Mouse (Mus musculus) megakaryocyte, embryonic 14.5 days (primary cell): ENCODE measurements around the gene Cyb5d1. TPM values are rescaled to one million over a fixed set of nuclear protein-coding genes. Genes with fewer than 3 reads are reported as not detected.

ENCODE experiments used
- H3K27me3 ChIP-seq: replicated peaks from 2 replicates; pipeline ENCODE3; 2012; ENCODE audit warnings: inconsistent platforms
- H3K36me3 ChIP-seq: replicated peaks from 2 replicates; pipeline ENCODE3; 2012; ENCODE audit warnings: low read length, inconsistent platforms, mixed read lengths
- H3K4me1 ChIP-seq: 2 replicates; pipeline ENCODE4 v1.6.1; 2012; ENCODE audit warnings: inconsistent platforms
- H3K4me3 ChIP-seq: replicated peaks from 2 replicates; pipeline ENCODE3; 2012; ENCODE audit warnings: moderate library complexity, mild to moderate bottlenecking, inconsistent platforms
- H3K9me3 ChIP-seq: 2 replicates; pipeline ENCODE4 v1.6.1; 2012; ENCODE audit warnings: inconsistent platforms
- FLI1 ChIP-seq: IDR thresholded peaks from 2 replicates; pipeline ENCODE4 v1.6.1; 2012; ENCODE audit warnings: low read length, inconsistent platforms, mixed read lengths
- GATA1 ChIP-seq: IDR thresholded peaks from 3 replicates; pipeline ENCODE4 v1.6.1; 2012; ENCODE audit warnings: mixed read lengths, low read length, inconsistent platforms, borderline replicate concordance
- polyA plus RNA-seq: library from polyadenylated mRNA; stranded (reverse); fragments of >175 nt; gene quantifications from 2 replicates; pipeline ENCODE4 v1.2.3, GENCODE M21; 2012; ENCODE audit warnings: low replicate concordance; ENCODE audit not compliant: insufficient read depth

Cyb5d1 gene
- polyA plus RNA-seq, 1 experiment = 0.25 TPM

DNA sequence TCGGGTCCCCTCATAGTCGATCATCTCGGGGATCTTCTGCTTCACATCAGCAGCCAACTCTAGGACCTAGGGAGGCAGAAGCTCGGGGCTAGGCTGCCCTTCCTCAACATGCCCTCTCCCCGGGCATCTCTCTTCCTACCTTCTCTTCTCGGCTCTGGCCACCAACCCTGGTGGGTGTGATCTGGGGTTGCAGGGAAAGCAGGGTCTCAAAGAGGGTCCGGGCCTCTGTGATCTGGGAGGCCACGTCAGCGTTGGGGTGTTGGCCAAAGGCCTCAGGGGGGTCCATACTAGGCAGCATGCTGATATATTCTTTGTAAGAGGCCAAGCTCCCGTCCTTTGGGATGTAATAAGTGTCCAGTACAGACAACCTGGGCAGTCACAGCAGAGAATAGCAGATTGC is 27.4 kb upstream of the Cyb5d1 start:
- H3K4me3 ChIP-seq = no peak overlapping the region
- peaks cover 61% of the 10 kb centered on the region for H3K4me1 ChIP-seq
- H3K36me3 ChIP-seq = no peaks in the 10 kb centered on the region
- H3K9me3 ChIP-seq = no peaks in the 10 kb centered on the region
- TF ChIP-seq FLI1 (no peak), GATA1 (no peak)
- peaks cover 27% of the 10 kb centered on the region for H3K27me3 ChIP-seq

- peaks cover 27% of the 10 kb centered on the region for H3K27me3 ChIP-seq
- H3K4me1 ChIP-seq = peaks cover 71% of the 10 kb centered on the region
- TF ChIP-seq GATA1 (no peak), FLI1 (no peak)
- no peaks in the 10 kb centered on the region for H3K9me3 ChIP-seq
- H3K4me3 ChIP-seq = no peak overlapping the region
- no peaks in the 10 kb centered on the region for H3K36me3 ChIP-seq
Measured at GRCm38 (mm10) chr11:69421131-69421977, 25.9 kb upstream of the Cyb5d1 start.

DNA sequence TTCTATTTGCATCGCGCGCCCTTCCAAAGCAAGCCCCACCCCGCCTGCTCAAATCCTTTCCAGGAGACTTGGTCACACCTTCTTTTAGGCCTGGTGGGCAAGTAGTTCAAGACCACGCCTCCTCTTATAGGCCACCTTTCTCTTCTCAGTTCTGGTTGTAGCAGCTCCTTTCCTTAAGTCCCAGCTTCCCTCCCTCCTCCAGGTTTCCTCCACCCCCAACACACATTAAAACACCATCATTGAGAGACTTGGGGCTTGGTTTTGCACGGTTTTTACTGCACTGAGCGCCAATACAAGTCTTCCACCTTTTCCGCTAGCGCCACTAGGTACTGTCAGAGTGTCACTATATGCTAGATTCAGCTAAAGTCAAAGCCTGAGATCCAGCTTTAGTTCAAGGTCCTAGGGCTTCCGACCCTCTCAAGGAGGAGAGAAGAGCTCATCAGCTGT is 25.1 kb upstream of the Cyb5d1 start:
- Histone ChIP-seq H3K4me1 (peaks cover 70% of the 10 kb centered on the region), H3K36me3 (no peaks in the 10 kb centered on the region), H3K27me3 (peaks cover 27% of the 10 kb centered on the region), H3K9me3 (no peaks in the 10 kb centered on the region), H3K4me3 (peak overlapping the region; percentile 95)
- TF ChIP-seq FLI1 = no peak
- no peak for TF ChIP-seq GATA1

GRCm38 (mm10) chr11:69419813-69420553 is 24.6 kb upstream of the Cyb5d1 start:
- TF ChIP-seq FLI1 (no peak), GATA1 (no peak)
- no peaks in the 10 kb centered on the region for H3K9me3 ChIP-seq
- H3K27me3 ChIP-seq = peaks cover 27% of the 10 kb centered on the region
- H3K36me3 ChIP-seq = no peaks in the 10 kb centered on the region
- H3K4me3 ChIP-seq = peak overlapping the region; percentile 95
- peaks cover 76% of the 10 kb centered on the region for H3K4me1 ChIP-seq

DNA sequence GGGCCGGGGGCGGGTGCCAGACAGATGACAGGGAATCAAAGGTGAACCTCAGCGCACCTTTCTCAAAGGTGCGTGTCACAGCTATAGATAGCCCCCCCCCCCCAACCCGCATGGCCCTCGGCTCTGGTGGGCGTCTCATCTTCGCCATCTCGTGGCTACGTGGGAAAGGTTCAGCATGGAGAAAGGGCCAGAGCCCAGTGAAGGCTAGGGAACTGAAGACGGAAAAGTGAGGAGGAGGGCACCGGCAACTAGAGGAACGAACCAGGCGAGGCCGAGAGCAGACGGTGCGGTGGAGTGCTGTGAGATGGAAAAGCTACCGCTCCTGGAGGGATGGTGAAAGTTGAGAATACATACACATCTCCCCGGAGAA is 24.0 kb upstream of the Cyb5d1 start:
- no peaks in the 10 kb centered on the region for H3K9me3 ChIP-seq
- H3K4me1 ChIP-seq = peaks cover 81% of the 10 kb centered on the region
- peak overlapping the region; percentile 95 for H3K4me3 ChIP-seq
- H3K27me3 ChIP-seq = peaks cover 27% of the 10 kb centered on the region
- H3K36me3 ChIP-seq = peaks cover under 1% of the 10 kb centered on the region
- TF ChIP-seq GATA1 (no peak), FLI1 (no peak)

- H3K9me3 ChIP-seq = no peaks in the 10 kb centered on the region
- H3K4me3 ChIP-seq = peak overlapping the region; percentile 95
- H3K4me1 ChIP-seq = peaks cover 81% of the 10 kb centered on the region
- TF ChIP-seq FLI1 = no peak
- TF ChIP-seq GATA1 = no peak
- peaks cover 7% of the 10 kb centered on the region for H3K36me3 ChIP-seq
- H3K27me3 ChIP-seq = peaks cover 27% of the 10 kb centered on the region
Measured at GRCm38 (mm10) chr11:69418481-69419442, 23.3 kb upstream of the Cyb5d1 start.

GRCm38 (mm10) chr11:69417449-69418384 is 22.3 kb upstream of the Cyb5d1 start:
- no peaks in the 10 kb centered on the region for H3K9me3 ChIP-seq
- peak overlapping the region; percentile 95 for H3K4me3 ChIP-seq
- peaks cover 22% of the 10 kb centered on the region for H3K27me3 ChIP-seq
- peaks cover 82% of the 10 kb centered on the region for H3K4me1 ChIP-seq
- TF ChIP-seq GATA1 = no peak
- TF ChIP-seq FLI1 = no peak
- H3K36me3 ChIP-seq = peaks cover 18% of the 10 kb centered on the region

- H3K4me3 ChIP-seq = peak overlapping the region; percentile 95
- peaks cover 15% of the 10 kb centered on the region for H3K27me3 ChIP-seq
- TF ChIP-seq GATA1 (no peak), FLI1 (no peak)
- peaks cover 89% of the 10 kb centered on the region for H3K4me1 ChIP-seq
- no peaks in the 10 kb centered on the region for H3K9me3 ChIP-seq
- H3K36me3 ChIP-seq = peaks cover 24% of the 10 kb centered on the region
Measured at GRCm38 (mm10) chr11:69416921-69417448, 21.6 kb upstream of the Cyb5d1 start.
